Mouse (Mus musculus) forebrain, embryonic 15.5 days (tissue): ENCODE measurements at regions not wholly inside any gene's neighbourhood (a gene's known extent, or its start where the extent isn't known, plus 50 kb on each side); places are given as distances from the start of the nearest gene placed in this dataset.

Experiments used
- ATAC-seq: fragments of 200-750 bp; cut with Nextera tagmentation; replicated peaks from 2 replicates; pipeline ENCODE4 v1.8.0; 2017; ENCODE audit warnings: mild to moderate bottlenecking, moderate TSS enrichment, moderate library complexity
- H3K27ac ChIP-seq: fragments of 300-500 bp; sonication (generic); replicated peaks from 2 replicates; pipeline ENCODE4 v1.5.1; 2015; ENCODE audit warnings: mild to moderate bottlenecking, inconsistent platforms
- H3K27me3 ChIP-seq: fragments of 300-500 bp; sonication (generic); 2 replicates; pipeline ENCODE4 v1.6.1; 2015; ENCODE audit warnings: inconsistent platforms
- H3K36me3 ChIP-seq: fragments of 300-500 bp; sonication (generic); 2 replicates; pipeline ENCODE4 v1.6.1; 2015; ENCODE audit warnings: mild to moderate bottlenecking, inconsistent platforms
- H3K4me1 ChIP-seq: fragments of 300-500 bp; sonication (generic); 2 replicates; pipeline ENCODE4 v1.6.1; 2015; ENCODE audit warnings: inconsistent platforms
- H3K4me2 ChIP-seq: fragments of 300-500 bp; sonication (generic); replicated peaks from 2 replicates; pipeline ENCODE4 v1.6.1; 2015; ENCODE audit warnings: mild to moderate bottlenecking, inconsistent platforms
- H3K4me3 ChIP-seq: fragments of 300-500 bp; sonication (generic); 2 replicates; pipeline ENCODE4 v1.5.1; 2015; ENCODE audit warnings: mild to moderate bottlenecking, inconsistent platforms
- H3K9ac ChIP-seq: fragments of 300-500 bp; sonication (generic); replicated peaks from 2 replicates; pipeline ENCODE4 v1.6.1; 2015; ENCODE audit warnings: mild to moderate bottlenecking, inconsistent platforms
- H3K9me3 ChIP-seq: fragments of 300-500 bp; sonication (generic); 2 replicates; pipeline ENCODE4 v1.6.1; 2016; ENCODE audit warnings: inconsistent platforms
- WGBS: fragments of 180-500 bp; shearing (Covaris S2); methylation state at CpG from one replicate; pipeline ENCODE4 v1.1.7; 2015; ENCODE audit warnings: mixed read lengths; 5-methylcytosine and 5-hydroxymethylcytosine counted together

DNA sequence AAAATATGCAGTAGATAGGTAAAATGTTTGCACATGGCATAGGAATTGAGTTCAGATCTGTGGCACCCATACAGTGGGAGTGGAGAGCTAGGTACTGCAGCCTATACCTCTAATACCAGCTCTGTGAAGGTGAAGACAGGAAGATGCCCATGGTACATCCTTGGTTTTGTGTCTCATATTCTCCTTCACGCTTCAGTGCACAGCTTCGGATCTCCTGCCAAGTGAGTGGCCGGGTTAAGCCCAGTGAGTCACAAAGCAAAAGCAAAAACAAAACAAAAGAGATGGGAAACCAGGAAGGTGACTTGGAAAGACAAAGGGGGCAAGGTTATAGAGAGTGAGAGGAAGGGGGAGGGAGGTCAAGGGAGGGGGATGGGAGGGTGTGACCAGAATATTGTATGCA, 514.0 kb downstream of the Adra2a start:
- Histone ChIP-seq H3K27ac (no peak overlapping the region), H3K9me3 (no peaks in the 10 kb centered on the region), H3K27me3 (no peaks in the 10 kb centered on the region), H3K36me3 (no peaks in the 10 kb centered on the region), H3K9ac (no peak overlapping the region), H3K4me2 (no peak overlapping the region), H3K4me3 (no peak overlapping the region), H3K4me1 (no peaks in the 10 kb centered on the region)
- WGBS, result 36% methylated on average over 3 of the region's 3 CpGs
- no peak for ATAC-seq

DNA sequence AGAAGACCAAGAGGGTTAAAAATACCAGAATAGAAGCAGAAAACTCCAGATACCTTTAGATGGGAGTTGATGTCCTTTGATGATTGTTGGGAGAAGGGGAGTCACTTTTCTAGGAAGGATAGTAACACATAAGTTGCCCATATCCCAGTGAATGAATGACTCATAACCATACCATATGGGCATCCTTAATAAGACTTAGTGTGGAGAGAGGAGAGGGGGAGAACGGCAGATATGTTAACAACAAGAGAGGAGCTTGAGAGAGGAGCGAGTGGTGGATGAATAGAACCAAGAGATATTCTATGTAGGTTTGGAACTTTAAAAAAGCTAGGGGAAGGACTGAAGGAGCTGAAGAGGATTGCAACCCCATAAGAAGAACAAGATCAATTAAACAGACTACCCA, 539.6 kb downstream of the Adra2a start:
- Histone ChIP-seq H3K27me3 (no peaks in the 10 kb centered on the region), H3K9me3 (no peaks in the 10 kb centered on the region), H3K4me3 (no peak overlapping the region), H3K36me3 (no peaks in the 10 kb centered on the region), H3K4me2 (no peak overlapping the region), H3K27ac (no peak overlapping the region), H3K9ac (no peak overlapping the region), H3K4me1 (0 out of 2 replicates have a peak, but pooled peaks cover 4% of the 10 kb centered on the region)
- 87% methylated on average over 2 of the region's 2 CpGs for WGBS
- ATAC-seq, result no peak

DNA sequence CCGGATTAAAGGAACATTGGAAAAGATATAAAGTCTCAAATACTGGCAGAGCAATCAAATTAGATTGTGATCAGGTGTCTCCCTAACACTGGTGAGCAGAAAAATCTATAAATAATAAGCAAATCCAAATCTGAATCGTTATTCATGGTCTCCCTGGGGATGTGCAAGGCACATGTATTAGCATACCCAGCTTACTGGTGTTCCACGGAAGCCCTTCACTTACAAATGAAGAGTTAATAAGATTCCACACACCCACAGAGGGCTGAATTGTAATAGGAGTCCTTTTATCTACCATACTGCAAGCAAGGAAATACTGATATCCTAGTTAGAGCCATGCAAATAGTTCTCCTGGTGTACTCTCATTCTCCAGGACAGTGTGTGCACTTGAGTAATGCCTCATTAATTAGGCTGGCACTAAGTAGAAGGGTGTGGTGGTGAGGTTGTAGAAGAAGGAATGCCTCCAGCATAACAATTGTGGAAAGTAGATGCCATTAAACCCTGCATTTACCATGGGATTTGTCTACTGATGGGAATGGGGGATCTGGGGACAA, 540.8 kb downstream of the Adra2a start:
- Histone ChIP-seq H3K27ac (no peak overlapping the region), H3K9me3 (no peaks in the 10 kb centered on the region), H3K4me1 (0 out of 2 replicates have a peak, but pooled peaks cover 4% of the 10 kb centered on the region), H3K27me3 (no peaks in the 10 kb centered on the region), H3K9ac (no peak overlapping the region), H3K36me3 (no peaks in the 10 kb centered on the region), H3K4me3 (no peak overlapping the region), H3K4me2 (no peak overlapping the region)
- 53% methylated on average over 3 of the region's 3 CpGs for WGBS
- no peak for ATAC-seq

DNA sequence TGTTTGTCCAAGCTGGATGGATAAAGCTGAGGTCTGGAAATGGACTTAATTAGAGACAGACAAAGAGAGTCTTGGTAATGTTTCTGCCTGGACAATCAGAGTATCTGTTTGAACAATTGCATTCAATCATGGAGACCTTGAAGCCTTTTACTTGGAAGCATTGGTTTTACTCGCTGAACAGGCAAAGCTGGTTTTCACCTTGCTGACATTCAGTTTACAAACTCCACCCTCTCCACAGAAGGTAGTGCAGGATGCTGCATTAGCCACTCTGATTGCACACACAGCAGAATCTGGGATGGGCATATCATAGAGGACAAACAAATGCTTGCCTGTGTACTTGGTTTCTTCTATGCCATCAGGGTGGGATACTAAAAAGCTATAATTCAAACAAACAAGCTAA, 541.4 kb downstream of the Adra2a start:
- H3K4me2 ChIP-seq, result no peak overlapping the region

DNA sequence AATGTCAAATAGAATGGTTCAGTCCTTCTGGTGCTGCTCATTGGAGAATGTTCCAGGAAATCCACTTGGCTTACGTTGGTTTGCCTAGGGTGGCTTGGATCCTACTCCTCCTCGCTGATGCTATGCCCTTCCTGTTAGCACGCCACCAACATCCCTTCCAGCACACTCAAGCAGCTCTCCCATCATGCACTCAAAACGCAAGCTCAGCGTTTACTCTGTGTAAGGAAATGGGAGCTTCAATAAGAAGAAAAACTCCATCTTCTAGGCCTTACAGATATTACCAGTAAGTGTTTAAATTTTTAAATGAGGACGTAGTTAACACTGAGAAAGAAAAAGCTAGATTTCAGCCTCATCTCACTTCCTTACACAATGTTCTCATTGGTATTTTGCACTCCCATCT, 523.7 kb downstream of the Gpam start:
- Histone ChIP-seq H3K4me3 (no peak overlapping the region), H3K4me1 (no peaks in the 10 kb centered on the region), H3K9me3 (no peaks in the 10 kb centered on the region), H3K27ac (no peak overlapping the region), H3K36me3 (no peaks in the 10 kb centered on the region), H3K9ac (no peak overlapping the region), H3K4me2 (no peak overlapping the region), H3K27me3 (no peaks in the 10 kb centered on the region)
- ATAC-seq, result no peak
- WGBS, result 83% methylated on average over 6 of the region's 6 CpGs

More for the DNA sequence above, 541.4 kb downstream of the Adra2a start:
- no peak for ATAC-seq
- Histone ChIP-seq H3K27ac (no peak overlapping the region), H3K9ac (no peak overlapping the region), H3K27me3 (no peaks in the 10 kb centered on the region), H3K36me3 (no peaks in the 10 kb centered on the region), H3K4me1 (0 out of 2 replicates have a peak, but pooled peaks cover 4% of the 10 kb centered on the region), H3K4me3 (no peak overlapping the region), H3K9me3 (no peaks in the 10 kb centered on the region)
- WGBS, result 40% methylated on average over 1 of the region's 1 CpGs

DNA sequence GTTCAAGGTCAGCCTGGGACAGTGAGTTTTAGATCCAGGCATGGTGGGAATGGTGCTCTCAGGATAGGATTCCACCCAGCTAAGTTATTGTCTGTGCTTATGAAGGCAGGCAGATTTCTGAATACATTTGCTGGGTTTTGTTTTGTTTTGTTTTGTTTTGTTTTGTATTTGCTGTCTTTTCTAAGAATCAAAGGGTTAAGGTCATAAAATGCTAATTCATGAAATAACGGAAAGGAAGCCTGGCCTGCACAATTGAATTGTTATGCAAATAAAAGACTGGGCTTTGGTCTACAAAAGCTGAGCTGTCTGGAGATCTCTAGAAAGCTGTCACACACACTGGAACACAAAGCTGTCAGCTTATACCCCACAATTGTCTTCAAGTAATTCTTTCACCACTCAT, 521.7 kb downstream of the Gpam start:
- H3K4me2 ChIP-seq, result no peak overlapping the region
- no peaks in the 10 kb centered on the region for H3K36me3 ChIP-seq
- 26% methylated on average over 1 of the region's 1 CpGs for WGBS
- H3K4me3 ChIP-seq, result no peak overlapping the region
- no peak for ATAC-seq
- no peak overlapping the region for H3K9ac ChIP-seq
- H3K9me3 ChIP-seq, result no peaks in the 10 kb centered on the region
- no peaks in the 10 kb centered on the region for H3K27me3 ChIP-seq
- no peaks in the 10 kb centered on the region for H3K4me1 ChIP-seq
- H3K27ac ChIP-seq, result no peak overlapping the region

DNA sequence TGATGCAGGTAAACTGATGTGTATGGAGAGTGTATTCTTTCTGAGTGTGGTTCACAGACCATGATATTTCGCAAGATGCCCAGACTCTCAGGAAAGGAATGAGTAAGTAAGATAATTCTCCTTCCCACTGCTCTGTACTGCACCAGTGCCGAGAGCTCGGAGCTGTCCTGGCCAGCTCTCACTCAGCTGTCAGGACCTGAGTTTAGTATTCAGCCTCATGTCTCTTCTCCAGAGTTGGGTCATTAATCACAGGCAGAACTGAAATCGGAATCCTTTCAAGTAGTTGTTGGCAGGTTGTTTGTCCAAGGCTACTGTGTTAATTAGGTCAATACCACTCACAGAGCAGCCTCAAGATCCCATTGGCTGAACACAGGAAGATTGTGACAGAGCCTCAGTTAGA, 510.1 kb downstream of the Gpam start:
- H3K9me3 ChIP-seq, result no peaks in the 10 kb centered on the region
- no peaks in the 10 kb centered on the region for H3K4me1 ChIP-seq
- H3K4me2 ChIP-seq, result no peak overlapping the region
- H3K27ac ChIP-seq, result no peak overlapping the region
- no peaks in the 10 kb centered on the region for H3K36me3 ChIP-seq
- H3K27me3 ChIP-seq, result no peaks in the 10 kb centered on the region
- no peak overlapping the region for H3K9ac ChIP-seq
- WGBS, result 39% methylated on average over 4 of the region's 4 CpGs
- no peak overlapping the region for H3K4me3 ChIP-seq
- ATAC-seq, result no peak
